Mouse (Mus musculus): ENCODE measurements around the gene Sgce.

The Sgce gene

GRCm38 (mm10) chr6:4722739-4723138 lies 24.3 kb downstream of the Sgce start:
- no peak for DNase-seq (ENCODE audit: low spot score in 2 of 2)

- DNase-seq (ENCODE audit: low spot score in 2 of 2): no peak
These were observed 24.9 kb downstream of the Sgce start for GRCm38 (mm10) chr6:4722142-4722541.

GRCm38 (mm10) chr6:4717344-4717743 lies 29.7 kb downstream of the Sgce start:
- DNase-seq (ENCODE audit: low spot score in 2 of 2): no peak

GRCm38 (mm10) chr6:4716171-4716570 lies 30.8 kb downstream of the Sgce start:
- no peak for DNase-seq (ENCODE audit: low spot score in 2 of 2)

GRCm38 (mm10) chr6:4708971-4709370 lies 38.0 kb downstream of the Sgce start:
- no peak for DNase-seq (ENCODE audit: low spot score in 2 of 2)

GRCm38 (mm10) chr6:4706415-4706814 lies 40.6 kb downstream of the Sgce start:
- DNase-seq (ENCODE audit: low spot score in 2 of 2): no peak

- no peak for DNase-seq (ENCODE audit: low spot score in 2 of 2)
These were observed 43.1 kb downstream of the Sgce start for GRCm38 (mm10) chr6:4703908-4704307.

GRCm38 (mm10) chr6:4701641-4702040 lies 45.4 kb downstream of the Sgce start:
- no peak for DNase-seq (ENCODE audit: low spot score in 2 of 2)

GRCm38 (mm10) chr6:4695778-4696177 lies 51.2 kb downstream of the Sgce start:
- no peak for DNase-seq (ENCODE audit: low spot score in 2 of 2)

- no peak for DNase-seq (ENCODE audit: low spot score in 2 of 2)
These were observed 52.3 kb downstream of the Sgce start for GRCm38 (mm10) chr6:4694672-4695231.

- no peak for DNase-seq (ENCODE audit: low spot score in 2 of 2)
These were observed 53.5 kb downstream of the Sgce start for GRCm38 (mm10) chr6:4693544-4693943.

GRCm38 (mm10) chr6:4690438-4690837 lies 56.6 kb downstream of the Sgce start:
- no peak for DNase-seq (ENCODE audit: low spot score in 2 of 2)

GRCm38 (mm10) chr6:4684706-4685340 lies 62.2 kb downstream of the Sgce start:
- no peak for DNase-seq (ENCODE audit: low spot score in 2 of 2)

GRCm38 (mm10) chr6:4680576-4680975 lies 66.4 kb downstream of the Sgce start:
- DNase-seq (ENCODE audit: low spot score in 2 of 2): no peak

GRCm38 (mm10) chr6:4679981-4680380 lies 67.0 kb downstream of the Sgce start:
- no peak for DNase-seq (ENCODE audit: low spot score in 2 of 2)

- no peak for DNase-seq (ENCODE audit: low spot score in 2 of 2)
These were observed 69.6 kb downstream of the Sgce start for GRCm38 (mm10) chr6:4677356-4677761.

- no peak for DNase-seq (ENCODE audit: low spot score in 2 of 2)
These were observed 81.9 kb downstream of the Sgce start for GRCm38 (mm10) chr6:4665154-4665553.

GRCm38 (mm10) chr6:4664313-4664712 lies 82.7 kb downstream of the Sgce start:
- DNase-seq (ENCODE audit: low spot score in 2 of 2): no peak

- DNase-seq (ENCODE audit: low spot score in 2 of 2): no peak
These were observed 83.5 kb downstream of the Sgce start for GRCm38 (mm10) chr6:4663516-4663915.

GRCm38 (mm10) chr6:4658861-4659260 lies 88.1 kb downstream of the Sgce start:
- DNase-seq (ENCODE audit: low spot score in 2 of 2): no peak

- DNase-seq (ENCODE audit: low spot score in 2 of 2): peak in 1 of 2 experiments; percentile 11
These were observed 91.1 kb downstream of the Sgce start for GRCm38 (mm10) chr6:4655924-4656323.

- DNase-seq (ENCODE audit: low spot score in 2 of 2): peak in 1 of 2 experiments; percentile 4
These were observed 91.5 kb downstream of the Sgce start for GRCm38 (mm10) chr6:4655466-4655865.

GRCm38 (mm10) chr6:4653741-4654140 lies 93.3 kb downstream of the Sgce start:
- peak in 1 of 2 experiments; percentile 38 for DNase-seq (ENCODE audit: low spot score in 2 of 2)
